Mouse (Mus musculus): ENCODE measurements around the gene Podxl2. TPM values are rescaled to one million over a fixed set of nuclear protein-coding genes. Genes with fewer than 3 reads are reported as not detected.

The Podxl2 gene
- polyA plus RNA-seq, 1 experiment: 2.8 TPM

GRCm38 (mm10) chr6:88836178-88836819, 38.5 kb downstream of the Podxl2 start:
- H3ac ChIP-seq (ENCODE audit: control insufficient read depth, insufficient read length, low read depth): no peak overlapping the region
- no peaks in the 10 kb centered on the region for H3K36me3 ChIP-seq (ENCODE audit: control insufficient read depth, insufficient read depth)
- H3K79me2 ChIP-seq (ENCODE audit: control insufficient read depth, insufficient read depth): no peaks in the 10 kb centered on the region
- no peak for TF ChIP-seq CTCF (IDR thresholded peaks at IDR 0.05; ENCODE audit: control insufficient read depth, insufficient read depth, insufficient read length)
- TF ChIP-seq FOSL1 (IDR thresholded peaks at IDR 0.05; ENCODE audit: insufficient read depth, low read length, poor library complexity, severe bottlenecking): no peak
- TF ChIP-seq USF1 (IDR thresholded peaks at IDR 0.05; ENCODE audit: low read depth): no peak
- no peak for TF ChIP-seq CEBPB (IDR thresholded peaks at IDR 0.05; ENCODE audit: low read depth)
- no peak for TF ChIP-seq MYOD1 (IDR thresholded peaks at IDR 0.05; ENCODE audit: control insufficient read depth, insufficient read length, low read depth)
- TF ChIP-seq MYOG (IDR thresholded peaks at IDR 0.05; ENCODE audit: control insufficient read depth, extremely low read depth, insufficient read length): no peak
- no peak for TF ChIP-seq MAX (IDR thresholded peaks at IDR 0.05)
- H3K4me3 ChIP-seq (ENCODE audit: insufficient read depth, poor library complexity, severe bottlenecking): no peak overlapping the region
- no peaks in the 10 kb centered on the region for H3K27me3 ChIP-seq (ENCODE audit: control insufficient read depth, insufficient read depth, insufficient read length)
- no peaks in the 10 kb centered on the region for H3K79me3 ChIP-seq (ENCODE audit: low read depth)

DNA sequence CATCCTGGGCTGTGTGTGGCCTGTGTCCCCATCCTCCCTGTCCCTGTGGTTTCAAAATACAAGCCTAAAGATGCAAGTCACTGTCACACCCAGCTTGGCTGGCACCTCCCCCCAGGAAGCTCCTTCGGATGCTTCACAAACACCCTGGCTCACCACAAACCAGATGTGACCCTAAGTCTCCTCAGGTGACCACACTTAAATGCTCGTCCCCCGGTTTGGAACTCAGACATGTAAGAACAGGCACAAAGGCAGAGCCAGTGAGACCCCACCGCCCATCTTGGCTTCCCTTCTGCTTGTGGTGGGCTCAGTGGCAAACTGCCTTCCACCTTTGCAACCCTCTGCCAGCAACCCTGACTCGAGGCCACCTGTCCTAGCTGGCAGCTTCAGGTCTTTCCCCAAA, 39.8 kb downstream of the Podxl2 start:
- Histone ChIP-seq H3K79me2 (ENCODE audit: control insufficient read depth, insufficient read depth) (no peaks in the 10 kb centered on the region), H3ac (ENCODE audit: control insufficient read depth, insufficient read length, low read depth) (no peak overlapping the region), H3K36me3 (ENCODE audit: control insufficient read depth, insufficient read depth) (no peaks in the 10 kb centered on the region), H3K27me3 (ENCODE audit: control insufficient read depth, insufficient read depth, insufficient read length) (no peaks in the 10 kb centered on the region), H3K79me3 (ENCODE audit: low read depth) (no peaks in the 10 kb centered on the region), H3K4me3 (ENCODE audit: insufficient read depth, poor library complexity, severe bottlenecking) (no peak overlapping the region)
- TF ChIP-seq FOSL1 (IDR thresholded peaks at IDR 0.05; ENCODE audit: insufficient read depth, low read length, poor library complexity, severe bottlenecking) (no peak), USF1 (IDR thresholded peaks at IDR 0.05; ENCODE audit: low read depth) (no peak), MYOG (IDR thresholded peaks at IDR 0.05; ENCODE audit: control insufficient read depth, extremely low read depth, insufficient read length) (no peak), MYOD1 (IDR thresholded peaks at IDR 0.05; ENCODE audit: control insufficient read depth, insufficient read length, low read depth) (no peak), CTCF (IDR thresholded peaks at IDR 0.05; ENCODE audit: control insufficient read depth, insufficient read depth, insufficient read length) (no peak), MAX (IDR thresholded peaks at IDR 0.05) (no peak), CEBPB (IDR thresholded peaks at IDR 0.05; ENCODE audit: low read depth) (no peak)

- no peaks in the 10 kb centered on the region for H3K79me3 ChIP-seq (ENCODE audit: low read depth)
- no peaks in the 10 kb centered on the region for H3K36me3 ChIP-seq (ENCODE audit: control insufficient read depth, insufficient read depth)
- no peak for TF ChIP-seq MYOD1 (IDR thresholded peaks at IDR 0.05; ENCODE audit: control insufficient read depth, insufficient read length, low read depth)
- TF ChIP-seq CTCF (IDR thresholded peaks at IDR 0.05; ENCODE audit: control insufficient read depth, insufficient read depth, insufficient read length): no peak
- no peak for TF ChIP-seq FOSL1 (IDR thresholded peaks at IDR 0.05; ENCODE audit: insufficient read depth, low read length, poor library complexity, severe bottlenecking)
- TF ChIP-seq CEBPB (IDR thresholded peaks at IDR 0.05; ENCODE audit: low read depth): no peak
- no peak for TF ChIP-seq MAX (IDR thresholded peaks at IDR 0.05)
- no peak overlapping the region for H3K4me3 ChIP-seq (ENCODE audit: insufficient read depth, poor library complexity, severe bottlenecking)
- H3ac ChIP-seq (ENCODE audit: control insufficient read depth, insufficient read length, low read depth): no peak overlapping the region
- H3K27me3 ChIP-seq (ENCODE audit: control insufficient read depth, insufficient read depth, insufficient read length): no peaks in the 10 kb centered on the region
- no peaks in the 10 kb centered on the region for H3K79me2 ChIP-seq (ENCODE audit: control insufficient read depth, insufficient read depth)
Measured at GRCm38 (mm10) chr6:88833340-88834140, 41.3 kb downstream of the Podxl2 start.

DNA sequence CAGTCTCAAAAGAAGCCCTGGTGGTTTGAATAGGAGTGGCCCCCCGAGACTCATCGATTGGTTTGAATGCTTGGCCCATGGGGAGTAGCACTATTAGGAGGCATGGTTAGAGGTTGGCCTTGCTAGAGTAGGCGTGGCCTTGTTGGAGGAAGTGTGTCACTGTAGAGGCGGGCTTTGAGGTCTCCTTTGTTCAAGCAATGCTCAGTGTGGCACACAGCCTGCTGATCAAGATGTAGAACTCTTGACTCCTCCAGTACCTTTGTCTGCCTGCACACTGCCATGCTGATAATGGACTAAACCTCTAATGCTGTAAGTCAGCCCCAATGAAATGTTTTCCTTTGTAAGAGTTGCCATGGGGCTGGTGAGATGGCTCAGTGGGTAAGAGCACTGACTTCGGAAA, 42.2 kb downstream of the Podxl2 start:
- Histone ChIP-seq H3K79me2 (ENCODE audit: control insufficient read depth, insufficient read depth) (no peaks in the 10 kb centered on the region), H3K79me3 (ENCODE audit: low read depth) (no peaks in the 10 kb centered on the region), H3ac (ENCODE audit: control insufficient read depth, insufficient read length, low read depth) (no peak overlapping the region), H3K36me3 (ENCODE audit: control insufficient read depth, insufficient read depth) (no peaks in the 10 kb centered on the region), H3K27me3 (ENCODE audit: control insufficient read depth, insufficient read depth, insufficient read length) (no peaks in the 10 kb centered on the region), H3K4me3 (ENCODE audit: insufficient read depth, poor library complexity, severe bottlenecking) (no peak overlapping the region)
- TF ChIP-seq USF1 (IDR thresholded peaks at IDR 0.05; ENCODE audit: low read depth): no peak
- no peak for TF ChIP-seq MYOD1 (IDR thresholded peaks at IDR 0.05; ENCODE audit: control insufficient read depth, insufficient read length, low read depth)
- no peak for TF ChIP-seq CEBPB (IDR thresholded peaks at IDR 0.05; ENCODE audit: low read depth)
- TF ChIP-seq MYOG (IDR thresholded peaks at IDR 0.05; ENCODE audit: control insufficient read depth, extremely low read depth, insufficient read length): no peak
- TF ChIP-seq FOSL1 (IDR thresholded peaks at IDR 0.05; ENCODE audit: insufficient read depth, low read length, poor library complexity, severe bottlenecking): no peak

GRCm38 (mm10) chr6:88831456-88831855, 43.4 kb downstream of the Podxl2 start:
- Histone ChIP-seq H3K27me3 (ENCODE audit: control insufficient read depth, insufficient read depth, insufficient read length) (no peaks in the 10 kb centered on the region), H3ac (ENCODE audit: control insufficient read depth, insufficient read length, low read depth) (no peak overlapping the region), H3K4me3 (ENCODE audit: insufficient read depth, poor library complexity, severe bottlenecking) (no peak overlapping the region), H3K79me2 (ENCODE audit: control insufficient read depth, insufficient read depth) (no peaks in the 10 kb centered on the region), H3K79me3 (ENCODE audit: low read depth) (no peaks in the 10 kb centered on the region), H3K36me3 (ENCODE audit: control insufficient read depth, insufficient read depth) (no peaks in the 10 kb centered on the region)
- TF ChIP-seq CEBPB (IDR thresholded peaks at IDR 0.05; ENCODE audit: low read depth) (no peak), MYOD1 (IDR thresholded peaks at IDR 0.05; ENCODE audit: control insufficient read depth, insufficient read length, low read depth) (no peak), CTCF (IDR thresholded peaks at IDR 0.05; ENCODE audit: control insufficient read depth, insufficient read depth, insufficient read length) (peak; percentile 61)

Data from C2C12 (cell line).